Mouse (Mus musculus): ENCODE results near the gene Sgsm3.
"Not testable (repeated sequence)": the region's sequence is repeated elsewhere in the genome, so short reads cannot be mapped to it uniquely, and the experiment has no call there.

The Sgsm3 gene

DNA sequence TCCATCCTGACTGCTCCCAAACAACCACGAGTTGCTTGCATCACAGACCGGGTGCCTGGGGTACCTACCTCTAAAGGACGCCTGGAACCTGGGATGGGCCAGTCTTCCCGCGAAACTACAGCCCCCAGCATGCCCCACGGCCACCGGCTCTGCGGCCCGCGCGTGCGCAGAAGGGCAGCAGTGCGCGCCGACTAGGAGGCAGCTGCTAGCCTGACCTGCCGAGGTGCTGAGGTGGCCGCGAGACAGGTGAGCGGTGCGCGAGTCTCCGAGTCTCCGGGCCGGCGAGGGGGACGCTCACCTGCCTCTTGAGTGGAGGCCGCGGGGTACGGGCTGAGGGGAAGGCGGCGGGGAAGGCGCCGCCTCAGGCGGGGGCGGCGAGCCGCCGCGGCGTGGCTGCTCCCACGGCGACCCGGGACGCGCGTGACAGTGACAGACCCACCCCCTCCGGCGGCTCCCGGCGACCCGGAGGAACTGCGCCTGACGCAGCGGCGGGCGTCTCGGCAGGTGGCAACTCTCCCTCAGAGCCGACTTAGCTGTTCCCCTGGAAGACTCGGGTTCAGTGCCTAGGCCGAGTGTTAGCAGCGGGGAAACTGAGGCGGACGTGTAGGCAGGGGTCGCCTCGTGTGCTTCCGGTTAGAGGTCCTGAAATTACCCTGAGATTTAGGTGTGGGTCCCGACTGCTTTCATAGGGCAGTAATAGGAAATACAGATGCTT, at the start of gene Sgsm3:
TSS of gene Sgsm3 (plus strand) at position 146 of the 715 bp plus-strand sequence.
- DNase-seq (ENCODE audit: low spot score in 2 of 2) = peak; percentile 74 to 77

DNA sequence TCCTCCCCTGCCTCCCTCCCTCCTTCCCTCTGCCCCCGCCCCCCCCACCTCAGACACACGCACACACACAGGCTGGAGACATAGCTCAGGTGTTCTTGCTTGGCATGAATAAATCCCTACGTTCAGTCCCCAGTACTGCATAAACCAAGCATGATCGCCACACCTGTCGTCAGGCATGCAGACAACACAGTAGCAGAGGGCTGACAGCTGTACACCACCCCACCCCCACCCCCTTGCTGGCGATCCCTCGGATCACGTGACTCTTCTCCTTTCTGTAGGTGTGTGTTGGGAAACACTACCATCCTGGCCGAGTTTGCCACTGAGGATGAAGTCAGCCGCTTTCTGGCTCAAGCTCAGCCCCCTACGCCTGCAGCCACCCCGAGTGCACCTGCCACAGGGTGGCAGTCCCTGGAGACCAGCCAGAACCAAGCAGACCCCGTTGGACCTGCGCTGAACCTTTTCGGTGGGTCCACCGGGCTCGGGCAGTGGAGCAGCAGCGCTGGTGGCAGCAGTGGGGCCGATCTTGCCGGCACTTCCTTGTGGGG, 48.7 kb upstream of the Sgsm3 start:
- no peak for DNase-seq (ENCODE audit: low spot score in 2 of 2)

DNA sequence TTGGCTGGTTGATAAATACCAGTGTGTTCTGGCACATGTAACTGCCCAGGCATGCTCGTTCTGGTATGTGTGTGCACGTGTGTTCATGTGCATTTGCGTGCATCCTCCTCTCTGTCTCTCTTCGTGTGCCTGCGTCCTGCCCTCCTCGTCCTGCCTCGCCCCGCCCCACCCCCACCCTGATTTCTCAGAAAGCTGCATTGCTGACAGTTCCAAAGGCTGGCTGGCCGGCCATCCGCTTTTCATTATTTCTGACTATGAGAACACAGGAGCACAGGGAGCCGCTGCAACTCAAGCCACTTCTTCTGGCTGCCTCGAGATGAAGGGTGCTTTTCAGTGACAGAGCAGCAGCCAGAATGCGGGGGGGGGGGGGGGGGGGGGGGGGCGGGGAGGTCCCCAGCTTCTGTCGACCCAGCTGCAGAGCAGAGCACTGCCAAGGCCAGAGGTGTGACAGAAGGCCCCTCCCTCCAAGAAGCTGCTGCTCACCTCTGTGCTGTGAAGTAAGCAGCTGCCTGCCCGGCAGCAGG, 47.5 kb upstream of the Sgsm3 start:
- DNase-seq (ENCODE audit: low spot score in 2 of 2) = no peak

DNA sequence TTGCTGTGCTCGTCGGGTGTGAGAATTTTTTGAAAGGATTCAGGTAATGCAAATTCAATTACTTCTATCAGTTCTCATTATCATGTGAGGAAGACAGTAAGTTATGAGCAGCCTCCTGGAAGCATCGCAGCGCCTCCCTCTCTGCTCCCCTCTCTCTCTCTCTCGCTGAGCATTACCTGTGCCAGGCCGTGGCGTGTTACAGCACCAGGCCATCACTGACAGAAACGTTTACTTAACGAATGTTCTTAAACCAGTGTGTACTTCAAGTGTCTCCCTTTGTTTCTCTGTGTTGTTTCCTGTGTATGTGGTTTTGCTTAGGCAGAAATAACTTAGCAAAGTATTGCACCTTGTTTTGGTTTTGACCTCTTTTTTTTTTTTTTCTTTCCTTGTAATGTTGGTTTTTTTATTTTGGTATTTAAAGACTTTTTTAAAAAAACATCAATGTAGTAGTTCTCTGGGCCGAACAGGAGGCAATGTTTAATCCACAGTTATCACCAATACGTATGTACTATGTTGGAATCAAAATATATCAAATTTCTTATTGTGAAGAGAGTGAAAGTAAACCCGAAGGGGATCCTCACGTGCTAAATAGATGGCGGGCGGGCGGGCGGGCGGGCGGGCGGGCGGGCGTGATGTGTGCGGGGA, 46.8 kb upstream of the Sgsm3 start:
- DNase-seq (ENCODE audit: low spot score in 2 of 2) = not testable (repeated sequence)

DNA sequence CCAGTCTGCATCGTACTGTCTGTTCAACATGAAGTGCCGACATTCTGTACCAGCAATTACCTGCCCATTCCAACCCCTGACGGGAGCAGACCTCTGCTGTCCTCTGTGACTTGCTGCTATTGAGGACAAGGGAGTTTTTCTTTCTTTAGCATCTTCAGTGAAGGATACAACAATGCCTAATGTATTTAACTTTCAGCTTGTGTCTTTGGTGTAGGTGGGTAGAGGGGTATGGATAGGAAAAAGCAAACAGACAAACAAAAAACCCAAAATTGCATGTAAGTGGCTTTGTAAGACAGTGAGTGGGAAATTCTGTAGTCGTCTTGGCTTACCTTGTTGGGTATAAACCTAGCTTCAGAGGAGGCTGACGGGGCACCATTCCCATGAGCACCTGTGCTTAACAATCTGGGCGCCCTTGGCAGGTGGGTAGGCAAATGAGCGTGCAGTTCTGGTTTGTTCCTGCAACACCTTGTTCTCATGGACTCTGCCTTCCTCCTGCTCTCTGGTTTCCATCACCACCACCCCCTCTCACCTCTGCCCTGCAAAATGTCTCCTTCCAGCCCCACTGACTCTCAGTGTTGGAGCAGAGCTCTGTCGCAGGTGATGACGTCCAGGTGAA, 46.1 kb upstream of the Sgsm3 start:
- no peak for DNase-seq (ENCODE audit: low spot score in 2 of 2)

DNA sequence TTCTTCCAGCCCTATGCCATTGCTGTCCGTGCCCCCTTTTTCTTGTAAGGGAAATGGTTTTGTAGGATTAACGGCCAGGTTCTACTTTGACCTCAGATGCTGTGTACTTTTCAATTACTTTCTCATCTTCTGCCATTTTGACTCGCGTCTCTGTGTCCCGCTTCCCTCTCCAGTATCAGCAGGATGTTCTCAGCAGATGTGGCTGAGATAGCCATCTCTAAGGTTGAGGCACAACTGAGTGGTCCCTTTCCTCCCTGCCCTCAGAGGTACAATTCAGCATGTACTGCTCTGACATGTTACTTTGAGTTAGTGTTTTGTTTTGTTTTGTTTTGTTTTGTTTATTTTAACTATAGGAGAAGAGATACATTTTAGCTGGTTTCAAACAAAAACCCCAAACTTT, 42.7 kb upstream of the Sgsm3 start:
- DNase-seq (ENCODE audit: low spot score in 2 of 2) = no peak

DNA sequence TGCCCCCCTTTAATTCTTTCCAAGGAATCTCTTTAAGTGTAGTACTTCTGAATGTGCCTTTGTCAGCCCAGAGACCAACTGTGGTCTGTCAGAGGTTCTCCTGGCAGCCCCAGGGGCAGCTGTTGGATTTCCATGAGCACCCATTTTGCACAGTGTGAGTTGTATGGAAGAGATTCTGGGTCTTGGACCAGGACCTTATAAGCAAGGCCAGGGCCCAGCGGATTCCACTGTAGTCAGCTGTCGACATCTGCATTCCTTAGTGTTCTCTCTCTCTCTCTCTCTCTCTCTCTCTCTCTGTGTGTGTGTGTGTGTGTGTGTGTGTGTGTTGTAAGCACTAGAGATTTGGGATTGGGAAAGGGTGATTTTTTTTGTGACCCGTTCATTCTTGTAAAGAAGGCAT, 40.9 kb upstream of the Sgsm3 start:
- DNase-seq (ENCODE audit: low spot score in 2 of 2) = no peak

DNA sequence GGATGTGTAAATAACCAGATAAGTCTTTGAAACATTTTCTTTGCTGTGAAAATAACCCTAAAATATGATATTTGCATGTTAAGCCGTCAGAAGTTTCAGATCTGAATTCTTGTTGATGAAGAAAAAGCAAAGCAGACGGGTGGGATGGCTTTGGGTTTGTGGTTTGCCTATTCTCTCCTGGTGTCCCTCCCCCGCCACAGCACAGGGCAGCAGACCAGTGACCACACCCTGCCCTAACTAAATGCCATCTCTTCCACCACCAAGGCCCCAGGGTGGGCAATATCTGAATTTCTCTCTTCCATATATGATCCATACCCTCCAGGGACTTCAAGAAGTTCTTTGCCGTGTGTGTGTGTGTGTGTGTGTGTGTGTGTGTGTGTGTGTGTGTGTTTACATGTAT, 39.0 kb upstream of the Sgsm3 start:
- DNase-seq (ENCODE audit: low spot score in 2 of 2) = no peak

DNA sequence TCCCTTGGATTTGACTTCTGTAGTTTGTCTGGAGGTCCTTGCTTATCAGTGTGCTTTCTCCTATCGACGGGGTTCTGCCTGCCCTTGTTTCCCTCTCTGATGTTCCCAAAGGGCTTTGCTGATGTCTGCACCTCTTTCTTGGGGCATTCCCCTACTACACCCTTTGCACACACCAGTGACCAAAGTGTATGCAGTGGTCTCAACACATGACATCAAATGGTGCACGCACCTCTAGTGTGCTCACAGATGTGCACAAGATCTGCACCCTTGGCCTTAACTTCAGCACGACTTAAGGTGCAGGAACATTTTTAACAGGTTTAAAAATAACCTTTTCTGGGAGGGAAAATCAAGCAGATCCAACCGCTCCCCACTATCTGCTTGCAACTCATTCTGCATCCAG, 38.2 kb upstream of the Sgsm3 start:
- DNase-seq (ENCODE audit: low spot score in 2 of 2) = no peak

DNA sequence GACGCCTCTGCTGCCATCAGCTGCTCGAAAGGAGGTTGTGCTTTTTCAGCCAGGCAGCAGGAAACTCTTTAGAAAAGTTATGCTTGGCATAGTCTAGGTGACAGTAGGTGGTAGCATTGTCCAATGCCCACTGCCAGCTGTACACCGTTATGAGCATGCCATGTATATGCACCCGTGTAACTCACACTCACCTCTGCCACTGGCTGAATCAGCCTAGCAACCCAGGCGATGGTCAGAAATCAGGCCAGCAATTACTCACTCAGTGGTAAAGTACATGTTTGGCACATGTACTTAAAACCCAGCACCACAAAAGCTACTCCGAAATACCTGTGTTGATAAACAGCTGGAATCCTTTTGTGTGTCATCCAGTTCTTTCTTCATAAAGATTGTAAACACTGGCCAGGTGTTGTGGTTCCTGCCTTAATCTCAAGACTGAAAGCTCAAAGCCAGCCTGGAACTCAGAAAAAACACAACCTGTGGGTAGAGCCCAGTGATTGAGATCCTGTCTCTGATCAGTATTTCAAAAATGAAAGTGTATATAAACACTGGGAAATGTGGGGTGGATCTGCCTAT, 36.0 kb upstream of the Sgsm3 start:
- DNase-seq (ENCODE audit: low spot score in 2 of 2) = no peak

DNA sequence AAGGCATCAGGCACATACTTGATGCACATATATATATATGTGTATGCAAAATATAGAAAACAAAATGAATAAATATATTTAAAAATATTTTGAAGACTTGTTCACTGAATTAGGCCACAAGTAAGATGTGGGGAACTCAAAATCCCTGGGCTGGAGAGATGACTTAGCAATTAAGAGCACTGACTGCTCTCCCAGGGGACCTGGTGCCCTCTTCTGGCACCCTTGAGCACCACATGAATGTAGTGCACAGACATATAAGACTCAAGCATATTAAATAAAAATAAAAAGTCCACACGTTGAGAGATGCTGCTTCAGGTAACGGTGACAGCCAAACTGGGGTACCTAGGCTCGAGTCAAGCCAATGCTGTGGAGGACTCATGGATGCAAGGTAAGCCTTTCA, 31.7 kb upstream of the Sgsm3 start:
- no peak for DNase-seq (ENCODE audit: low spot score in 2 of 2)

DNA sequence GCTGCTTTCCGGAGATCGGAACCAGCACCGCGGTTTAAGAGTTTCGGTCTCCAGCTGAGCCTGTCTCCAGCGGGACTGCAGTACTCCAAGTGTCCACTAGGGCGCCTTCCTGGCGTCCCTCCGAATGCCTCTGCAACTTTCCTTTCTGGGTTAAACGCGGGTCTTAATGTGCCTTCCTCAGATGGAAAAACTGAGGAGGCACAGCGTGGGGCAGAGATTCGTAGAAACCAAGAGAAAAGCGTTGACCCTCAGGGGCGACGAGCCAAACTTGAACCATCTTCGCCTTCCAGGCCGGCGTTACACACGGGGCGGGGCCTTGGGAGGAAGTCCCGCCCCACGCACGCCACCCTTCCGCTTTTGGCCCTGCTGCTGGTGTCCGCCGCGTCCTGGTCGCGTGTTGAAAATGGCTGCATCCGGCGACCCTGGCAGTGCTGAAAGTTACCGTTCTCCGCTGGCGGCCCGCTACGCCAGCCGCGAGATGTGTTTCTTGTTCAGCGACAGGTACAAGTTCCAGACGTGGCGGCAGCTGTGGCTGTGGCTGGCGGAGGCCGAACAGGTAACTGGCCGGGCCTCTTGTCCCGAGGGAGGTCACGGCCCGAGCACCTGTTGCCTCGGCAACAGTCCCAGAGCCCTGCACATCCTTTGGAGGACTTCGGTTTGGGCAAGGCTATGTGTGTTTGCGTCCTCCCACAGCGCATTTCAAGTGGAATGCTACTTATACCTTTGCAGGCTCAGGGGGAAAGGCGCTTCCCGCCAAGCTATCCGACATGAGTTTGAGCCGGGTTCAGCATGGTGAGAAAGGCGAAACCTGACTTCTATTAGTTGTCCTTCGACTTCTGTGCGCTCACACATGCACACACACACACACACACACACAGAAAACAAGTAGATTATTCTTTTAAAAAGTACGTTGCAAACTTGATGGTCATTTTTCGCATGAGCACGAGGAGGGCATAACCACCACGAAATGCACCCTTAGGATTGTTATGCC, 29.1 kb upstream of the Sgsm3 start, which contains the start of gene Adsl:
TSS of gene Adsl (plus strand) at position 346 of the 991 bp plus-strand sequence.
- peak; percentile 69 to 80 for DNase-seq (ENCODE audit: low spot score in 2 of 2)

DNA sequence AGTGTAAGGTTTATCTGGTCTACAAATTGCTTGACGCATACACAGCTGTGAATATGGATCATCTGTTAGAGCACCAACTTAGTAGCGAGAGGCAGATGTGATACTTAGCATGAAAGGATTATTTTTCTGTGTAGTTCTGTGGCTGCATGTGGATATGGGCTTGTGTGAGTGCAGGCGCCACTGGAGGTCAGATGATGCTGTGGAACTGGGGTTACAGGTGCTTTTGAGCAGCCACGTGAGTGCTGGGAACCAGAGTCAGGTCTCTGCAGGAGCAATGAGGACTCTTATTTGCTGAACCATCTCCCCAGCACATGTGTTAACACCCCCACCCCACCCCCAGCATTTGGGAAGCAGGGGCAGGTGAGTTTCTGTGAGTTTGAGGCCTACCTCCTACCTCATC, 28.1 kb upstream of the Sgsm3 start:
- DNase-seq (ENCODE audit: low spot score in 2 of 2) = no peak

DNA sequence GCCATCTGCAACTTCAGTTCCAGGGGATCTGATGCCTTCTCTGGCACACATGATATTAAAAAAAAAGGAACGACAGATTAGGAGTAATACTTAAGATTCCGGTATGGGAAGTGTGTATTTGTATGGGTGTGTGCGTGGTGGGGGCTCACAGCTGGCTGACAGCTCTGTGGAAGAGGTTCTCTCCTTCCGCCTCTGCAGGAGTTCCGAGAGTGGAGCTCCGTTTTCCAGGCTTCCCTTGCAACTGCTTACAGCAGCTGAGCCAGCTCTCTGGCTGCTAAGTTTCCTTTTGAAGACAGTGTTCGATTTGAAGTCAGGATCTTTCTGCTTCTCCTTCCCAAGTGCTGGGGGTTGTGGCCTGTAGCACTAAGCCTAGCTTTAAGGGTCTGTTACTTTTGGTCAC, 27.5 kb upstream of the Sgsm3 start:
- DNase-seq (ENCODE audit: low spot score in 2 of 2) = no peak

DNA sequence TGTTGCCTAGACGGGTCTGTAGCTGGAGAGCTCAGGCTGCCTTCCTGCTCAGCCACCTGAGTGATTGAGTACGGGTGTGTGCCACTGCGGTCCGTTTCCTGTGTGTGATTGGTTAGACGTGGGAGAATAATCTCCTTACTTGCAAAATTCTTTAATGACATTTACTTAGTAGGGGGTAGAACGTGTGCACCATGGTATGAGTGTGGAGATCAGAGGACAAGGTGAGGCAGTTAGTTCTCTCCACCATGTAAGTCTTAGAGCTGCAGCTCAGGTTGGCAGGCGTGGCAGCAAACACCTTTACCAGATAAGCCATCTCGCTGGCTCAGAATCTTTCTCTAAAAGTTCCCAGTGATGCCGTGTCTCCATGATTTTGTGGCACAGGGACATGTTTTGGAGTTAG, 23.6 kb upstream of the Sgsm3 start:
- DNase-seq (ENCODE audit: low spot score in 2 of 2) = no peak

DNA sequence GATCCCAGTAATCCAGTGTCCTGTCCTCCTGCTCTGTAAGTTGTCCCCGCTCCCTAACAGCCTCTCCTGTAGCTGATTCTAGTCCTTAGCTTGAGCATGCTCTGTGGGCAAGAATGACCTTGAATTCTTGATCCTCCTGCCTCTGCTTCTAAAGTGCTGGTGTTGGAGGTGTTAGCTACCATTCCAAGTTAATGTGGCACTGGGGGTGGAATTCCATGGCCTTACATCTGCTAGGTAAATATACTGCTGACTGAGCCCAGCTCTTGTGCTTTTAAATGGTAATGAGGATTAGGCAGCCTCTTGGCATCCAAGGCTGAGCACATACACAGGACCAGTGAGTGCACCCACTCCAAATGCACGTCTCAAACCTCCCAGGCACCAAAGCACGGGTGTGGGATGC, 22.7 kb upstream of the Sgsm3 start:
- DNase-seq (ENCODE audit: low spot score in 2 of 2) = no peak

DNA sequence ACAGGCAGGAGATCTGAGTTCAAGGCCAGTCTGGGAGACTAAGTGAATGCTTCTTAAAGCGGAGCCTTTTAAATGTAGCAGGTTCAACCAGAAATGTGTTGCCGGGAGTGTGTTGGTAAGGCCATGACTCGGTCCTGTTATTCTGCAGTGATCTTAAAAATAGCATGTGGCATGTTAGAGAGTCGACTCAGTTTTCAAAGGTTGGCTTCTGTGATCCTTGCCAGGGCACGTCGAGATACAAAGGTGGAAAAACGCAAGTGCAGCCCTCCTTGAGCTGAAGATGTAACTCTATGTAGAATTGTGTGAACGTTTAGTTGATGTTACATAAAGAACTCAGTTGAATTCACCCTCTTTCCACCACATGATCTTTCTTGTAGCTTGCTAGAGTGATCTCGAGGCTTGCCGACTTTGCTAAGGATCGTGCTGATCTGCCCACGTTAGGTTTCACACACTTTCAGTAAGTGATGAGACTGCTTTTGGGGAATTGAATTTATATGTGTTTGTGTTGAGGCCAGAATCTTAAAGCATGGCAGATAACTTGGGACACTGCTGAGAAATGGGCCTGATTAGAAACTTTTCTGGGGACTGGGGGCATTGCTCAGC, 21.6 kb upstream of the Sgsm3 start:
- DNase-seq (ENCODE audit: low spot score in 2 of 2) = no peak

DNA sequence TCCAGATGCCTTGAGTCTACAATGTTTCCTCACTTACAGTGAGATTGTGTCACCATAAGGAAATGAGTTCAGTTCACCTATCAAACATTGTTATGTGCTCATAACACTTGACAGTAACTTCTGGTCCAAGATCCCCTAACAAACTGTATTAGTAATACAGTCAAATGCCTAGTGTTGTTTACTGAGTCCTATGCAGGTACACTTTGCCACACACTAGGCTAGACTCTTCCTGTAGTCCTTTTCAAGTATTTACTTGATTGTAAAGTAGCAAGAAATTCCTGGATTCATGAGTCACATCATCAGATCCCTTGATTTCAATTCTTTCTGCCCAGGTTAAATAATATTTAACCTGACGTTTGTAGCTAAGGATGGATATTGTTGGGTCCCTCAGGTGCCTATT, 8.2 kb upstream of the Sgsm3 start:
- no peak for DNase-seq (ENCODE audit: low spot score in 2 of 2)

DNA sequence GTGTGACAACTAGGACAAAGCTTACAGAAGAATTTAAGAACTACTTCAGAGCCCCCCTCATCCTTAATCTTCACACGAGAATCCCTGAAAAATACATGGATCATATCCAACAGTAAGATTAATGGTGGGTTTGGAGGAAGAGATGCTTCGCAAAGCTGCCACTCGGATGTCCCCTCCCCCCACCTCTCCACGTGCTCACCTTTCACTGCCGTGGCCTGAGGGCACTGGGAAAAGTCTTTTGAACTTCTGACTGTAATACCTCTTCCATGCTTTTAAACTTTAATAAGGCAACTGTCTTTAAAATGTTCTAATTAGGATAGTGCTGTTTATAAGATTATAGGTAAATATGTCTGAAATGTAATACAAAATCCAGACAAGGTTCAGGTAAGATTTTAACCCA, 3.3 kb upstream of the Sgsm3 start:
- DNase-seq (ENCODE audit: low spot score in 2 of 2) = no peak

DNA sequence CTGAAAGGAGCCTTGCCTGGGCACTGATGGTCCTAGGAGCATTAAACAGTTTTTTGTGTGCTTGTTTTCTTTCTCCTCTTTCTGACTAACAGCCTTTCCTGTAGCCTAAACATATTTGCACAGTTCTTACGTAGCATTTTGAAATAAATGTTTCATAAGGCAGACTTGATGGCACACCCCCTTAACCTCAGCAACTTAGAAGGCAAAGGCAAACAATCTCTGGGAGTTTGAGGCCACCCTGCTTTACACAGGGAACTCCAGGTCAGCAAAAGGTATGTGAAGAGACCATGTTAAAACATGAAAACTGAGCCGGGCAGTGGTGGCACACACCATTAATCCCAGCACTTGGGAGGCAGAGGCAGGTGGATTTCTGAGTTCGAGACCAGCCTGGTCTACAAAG, 1.9 kb upstream of the Sgsm3 start:
- DNase-seq (ENCODE audit: low spot score in 2 of 2) = no peak

DNA sequence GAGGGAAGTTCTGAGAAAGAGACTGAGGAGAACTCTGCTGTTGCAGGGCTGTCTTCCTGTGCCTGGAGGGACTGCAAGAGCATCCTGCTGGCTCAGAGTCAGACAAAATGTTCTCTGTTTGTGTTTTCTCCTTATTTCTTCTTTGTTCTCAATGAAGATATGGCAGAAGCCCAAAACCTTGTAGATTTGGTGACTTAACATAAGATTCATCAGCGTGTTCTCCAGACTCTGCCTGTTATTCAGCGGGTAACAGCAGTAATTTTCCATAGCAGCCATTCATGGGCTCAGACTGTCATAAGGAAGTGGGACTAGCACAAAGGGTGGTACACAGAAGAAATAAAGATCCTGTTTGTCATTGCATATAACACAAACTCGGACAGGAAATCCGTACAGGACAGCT, 2.0 kb downstream of the Sgsm3 start:
- DNase-seq (ENCODE audit: low spot score in 2 of 2) = no peak
